Mouse (Mus musculus) liver, embryonic 13.5 days (tissue): ENCODE measurements around the gene Stx1b. TPM values are rescaled to one million over a fixed set of nuclear protein-coding genes. Genes with fewer than 3 reads are reported as not detected.
"Not testable (repeated sequence)": the region's sequence is repeated elsewhere in the genome, so short reads cannot be mapped to it uniquely, and the experiment has no call there.

Source experiments
- ATAC-seq: fragments of 200-750 bp; cut with Nextera tagmentation; 2 replicates; pipeline ENCODE4 v1.8.0; 2017; ENCODE audit warnings: low read depth, mild to moderate bottlenecking, moderate number of reproducible peaks, moderate library complexity
- DNase-seq: peaks from one replicate; pipeline ENCODE4 v3.0.0; 2022
- H3K27ac ChIP-seq: fragments of 300-500 bp; sonication (generic); 2 replicates; pipeline ENCODE4 v1.5.1; 2015; ENCODE audit warnings: moderate library complexity, mild to moderate bottlenecking, inconsistent platforms
- H3K27me3 ChIP-seq: fragments of 300-500 bp; sonication (generic); 2 replicates; pipeline ENCODE4 v1.6.1; 2015; ENCODE audit warnings: mild to moderate bottlenecking, inconsistent platforms
- H3K36me3 ChIP-seq: fragments of 300-500 bp; sonication (generic); 2 replicates; pipeline ENCODE4 v1.6.1; 2015; ENCODE audit warnings: mild to moderate bottlenecking, inconsistent platforms
- H3K4me1 ChIP-seq: fragments of 300-500 bp; sonication (generic); replicated peaks from 2 replicates; pipeline ENCODE4 v1.6.1; 2015; ENCODE audit warnings: inconsistent platforms
- H3K4me2 ChIP-seq: fragments of 300-500 bp; sonication (generic); 2 replicates; pipeline ENCODE4 v1.6.1; 2015; ENCODE audit warnings: inconsistent platforms, mild to moderate bottlenecking, moderate library complexity
- H3K4me3 ChIP-seq: fragments of 300-500 bp; sonication (generic); replicated peaks from 2 replicates; pipeline ENCODE4 v1.5.1; 2015; ENCODE audit warnings: mild to moderate bottlenecking, inconsistent platforms
- H3K9ac ChIP-seq: fragments of 300-500 bp; sonication (generic); 2 replicates; pipeline ENCODE4 v1.6.1; 2015; ENCODE audit warnings: mild to moderate bottlenecking, inconsistent platforms
- H3K9me3 ChIP-seq: fragments of 300-500 bp; sonication (generic); replicated peaks from 2 replicates; pipeline ENCODE4 v1.6.1; 2016; ENCODE audit warnings: inconsistent platforms
- WGBS: fragments of 180-500 bp; shearing (Covaris S2); methylation state at CpG from one replicate; pipeline ENCODE4 v1.1.7; 2015; ENCODE audit not compliant: insufficient replicate concordance; 5-methylcytosine and 5-hydroxymethylcytosine counted together
- polyA plus RNA-seq: library from polyadenylated mRNA; unstranded; fragments of >200 nt; fragmentation: Nextera tagmentation; extraction: Ambion mirVana; gene quantifications from 2 replicates; pipeline ENCODE4 v1.2.1, GENCODE M21; 2015

The Stx1b gene
- polyA plus RNA-seq, 1 experiment from 2014 or later, result 0.41 TPM

DNA sequence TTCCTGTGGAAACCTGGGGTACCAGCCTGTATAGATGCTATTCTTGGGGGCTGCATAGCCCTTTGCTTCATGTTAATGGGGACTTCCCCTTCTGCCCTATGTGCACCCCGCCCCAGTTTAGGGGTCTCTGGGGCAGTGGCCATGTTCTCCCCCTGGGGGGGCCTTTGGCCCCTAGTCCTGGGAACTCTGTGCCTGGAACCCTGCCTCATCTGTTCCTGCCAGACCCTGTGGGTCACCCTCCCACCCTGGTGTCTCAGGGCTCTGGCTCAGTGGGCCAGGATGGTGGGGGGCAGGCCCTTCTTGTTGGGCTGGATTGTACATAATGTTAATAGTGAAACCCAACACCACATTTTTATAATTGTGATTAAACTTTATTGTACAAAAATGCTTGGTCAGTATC is 24.6 kb downstream of the Stx1b start:
- Histone ChIP-seq H3K4me1 (peaks cover 43% of the 10 kb centered on the region), H3K27me3 (no peaks in the 10 kb centered on the region), H3K36me3 (peaks cover 88% of the 10 kb centered on the region), H3K4me3 (no peak overlapping the region), H3K9ac (no peak overlapping the region), H3K9me3 (no peaks in the 10 kb centered on the region), H3K4me2 (no peak overlapping the region), H3K27ac (no peak overlapping the region)
- ATAC-seq (no peak), DNase-seq (no peak)
- 85% methylated on average over 1 of the region's 1 CpGs for WGBS

DNA sequence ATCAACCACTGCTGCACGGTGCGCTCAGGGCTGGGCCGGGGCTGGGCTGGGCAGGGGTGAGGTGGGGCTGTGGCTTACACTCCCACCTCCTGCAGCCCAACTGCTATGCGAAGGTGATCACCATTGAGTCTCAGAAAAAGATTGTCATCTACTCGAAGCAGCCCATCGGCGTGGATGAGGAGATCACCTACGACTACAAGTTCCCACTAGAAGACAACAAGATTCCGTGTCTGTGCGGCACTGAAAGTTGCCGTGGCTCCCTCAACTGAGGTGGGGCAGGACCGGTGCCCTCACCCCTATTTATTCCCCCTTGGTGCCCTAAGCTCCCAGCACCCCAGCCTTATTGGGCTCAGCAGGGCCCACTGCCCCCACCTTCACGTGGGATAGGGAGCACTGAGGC is 25.1 kb downstream of the Stx1b start:
- Histone ChIP-seq H3K9me3 (no peaks in the 10 kb centered on the region), H3K27ac (no peak overlapping the region), H3K4me3 (no peak overlapping the region), H3K27me3 (no peaks in the 10 kb centered on the region), H3K4me1 (peaks cover 37% of the 10 kb centered on the region), H3K4me2 (no peak overlapping the region), H3K9ac (no peak overlapping the region), H3K36me3 (peaks cover 92% of the 10 kb centered on the region)
- no peak for DNase-seq
- 85% methylated on average over 13 of the region's 13 CpGs for WGBS
- ATAC-seq, result no peak

DNA sequence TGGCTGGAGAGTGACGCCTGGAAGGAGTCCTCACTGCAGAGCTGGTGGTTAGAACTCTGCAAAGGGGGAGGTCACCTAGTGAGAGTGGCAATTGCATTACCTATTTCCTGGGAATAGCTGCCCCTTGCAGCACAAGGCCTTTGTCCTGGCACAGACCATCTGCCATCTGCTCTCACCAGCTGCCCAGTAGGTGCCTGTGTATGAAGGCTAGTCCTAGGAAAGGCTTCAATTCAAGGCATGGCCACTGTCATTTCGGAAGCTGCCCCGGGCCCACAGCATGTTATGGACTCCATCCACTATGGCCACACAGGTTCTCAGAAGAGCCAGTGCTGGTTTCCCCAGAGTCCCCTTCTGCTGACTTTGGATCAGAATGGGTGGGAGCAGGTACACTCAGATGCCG is 25.8 kb downstream of the Stx1b start:
- H3K4me1 ChIP-seq, result peaks cover 31% of the 10 kb centered on the region
- H3K9me3 ChIP-seq, result no peaks in the 10 kb centered on the region
- H3K4me3 ChIP-seq, result no peak overlapping the region
- no peak overlapping the region for H3K9ac ChIP-seq
- no peak for DNase-seq
- H3K4me2 ChIP-seq, result no peak overlapping the region
- H3K36me3 ChIP-seq, result peaks cover 92% of the 10 kb centered on the region
- H3K27ac ChIP-seq, result no peak overlapping the region
- no peaks in the 10 kb centered on the region for H3K27me3 ChIP-seq
- no peak for ATAC-seq
- WGBS, result 84% methylated on average over 4 of the region's 4 CpGs

DNA sequence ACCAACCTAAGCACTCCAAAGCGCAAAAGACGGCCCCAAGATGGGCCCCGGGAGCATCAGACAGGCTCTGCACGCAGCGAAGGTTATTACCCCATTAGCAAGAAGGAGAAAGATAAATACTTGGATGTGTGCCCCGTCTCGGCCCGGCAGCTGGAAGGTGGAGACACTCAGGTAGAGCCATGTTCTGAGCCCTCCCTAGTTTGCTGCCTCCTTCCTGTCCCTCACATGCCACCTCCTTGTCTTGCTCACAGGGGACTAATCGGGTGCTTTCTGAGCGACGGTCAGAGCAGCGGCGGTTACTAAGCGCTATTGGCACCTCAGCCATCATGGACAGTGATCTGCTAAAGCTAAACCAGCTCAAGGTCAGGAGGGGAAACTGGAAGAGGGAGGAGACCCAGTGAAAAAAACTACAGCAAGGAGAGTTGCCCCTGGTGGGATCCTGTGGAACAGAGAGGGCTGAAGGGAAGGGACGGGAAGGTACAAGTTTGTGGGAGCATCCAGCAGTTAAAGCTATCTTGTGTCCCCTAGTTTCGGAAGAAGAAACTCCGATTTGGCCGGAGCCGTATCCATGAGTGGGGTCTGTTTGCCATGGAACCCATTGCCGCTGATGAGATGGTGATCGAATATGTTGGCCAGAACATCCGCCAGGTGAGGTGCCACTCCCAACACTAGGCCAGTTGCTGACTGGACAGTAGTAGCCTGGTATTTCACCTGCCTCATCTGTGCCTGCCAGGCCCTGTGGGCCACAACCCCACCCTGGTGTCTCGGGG is 27.1 kb downstream of the Stx1b start:
- H3K4me2 ChIP-seq, result no peak overlapping the region
- no peaks in the 10 kb centered on the region for H3K27me3 ChIP-seq
- H3K4me1 ChIP-seq, result peaks cover 22% of the 10 kb centered on the region
- H3K9ac ChIP-seq, result no peak overlapping the region
- no peak for DNase-seq
- peaks cover 92% of the 10 kb centered on the region for H3K36me3 ChIP-seq
- no peak overlapping the region for H3K27ac ChIP-seq
- WGBS, result 90% methylated on average over 23 of the region's 23 CpGs
- no peak overlapping the region for H3K4me3 ChIP-seq
- no peak for ATAC-seq
- H3K9me3 ChIP-seq, result no peaks in the 10 kb centered on the region

DNA sequence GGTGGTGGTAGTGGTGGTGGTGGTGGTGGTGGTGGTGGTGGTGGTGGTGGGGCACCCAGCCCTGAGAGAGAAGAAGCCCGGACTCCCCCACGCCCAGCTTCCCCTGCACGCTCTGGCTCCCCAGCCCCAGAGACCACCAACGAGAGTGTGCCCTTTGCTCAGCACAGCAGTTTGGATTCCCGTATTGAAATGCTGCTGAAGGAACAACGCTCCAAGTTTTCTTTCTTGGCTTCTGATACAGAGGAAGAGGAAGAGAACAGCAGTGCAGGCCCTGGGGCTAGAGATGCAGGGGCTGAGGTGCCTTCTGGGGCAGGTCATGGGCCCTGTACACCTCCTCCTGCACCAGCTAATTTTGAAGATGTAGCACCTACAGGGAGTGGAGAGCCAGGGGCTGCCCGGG is 39.0 kb downstream of the Stx1b start, which contains the start of gene Gm49388:
TSS of gene Gm49388 (plus strand) at position 301 of the 400 bp plus-strand sequence.
- no peak within 1 kb of the TSS for H3K4me3 ChIP-seq
- H3K36me3 ChIP-seq, result peaks cover 99% of the 10 kb centered on the region
- H3K4me2 ChIP-seq, result no peak within 1 kb of the TSS
- H3K27me3 ChIP-seq, result no peaks in the 10 kb centered on the region
- no peak within 1 kb of the TSS for H3K9ac ChIP-seq
- H3K27ac ChIP-seq, result no peak within 1 kb of the TSS
- ATAC-seq (0 out of 2 replicates have a peak, but pooled peaks have one; percentile 5), DNase-seq (no peak)
- H3K9me3 ChIP-seq, result no peaks in the 10 kb centered on the region
- H3K4me1 ChIP-seq, result 0 out of 2 replicates have a peak, but pooled peaks cover 2% of the 10 kb centered on the region
- 88% methylated on average over 6 of the region's 7 CpGs for WGBS

DNA sequence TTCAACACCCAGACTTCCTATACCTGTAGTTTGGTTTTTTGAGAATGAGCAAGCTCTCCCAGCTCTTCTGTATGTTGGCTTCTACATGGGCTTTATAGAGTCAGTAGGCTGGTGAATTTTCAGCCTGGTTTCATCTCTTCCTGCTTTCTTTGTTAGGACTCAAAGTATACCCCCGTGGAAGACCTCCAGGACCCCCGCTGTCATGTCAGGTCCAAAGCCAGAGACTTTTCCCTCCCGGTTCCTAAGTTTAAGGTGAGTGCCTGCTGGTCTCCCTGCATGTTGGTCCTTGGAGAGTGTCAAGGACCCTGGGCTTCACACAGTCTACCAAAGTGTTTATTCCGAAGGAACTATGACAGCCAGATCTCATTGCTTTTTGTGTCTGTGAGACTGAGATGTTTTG is 46.0 kb downstream of the Stx1b start:
- Histone ChIP-seq H3K27ac (peak overlapping the region; percentile 96; the same call in 1 of the 2 replicates), H3K27me3 (no peaks in the 10 kb centered on the region), H3K4me2 (peak overlapping the region; percentile 91), H3K9ac (peak overlapping the region; percentile 93), H3K4me3 (peak overlapping the region; percentile 93), H3K36me3 (peaks cover 51% of the 10 kb centered on the region), H3K4me1 (peaks cover 42% of the 10 kb centered on the region), H3K9me3 (no peaks in the 10 kb centered on the region)
- ATAC-seq (no peak), DNase-seq (no peak)
- WGBS, result 77% methylated on average over 4 of the region's 4 CpGs

DNA sequence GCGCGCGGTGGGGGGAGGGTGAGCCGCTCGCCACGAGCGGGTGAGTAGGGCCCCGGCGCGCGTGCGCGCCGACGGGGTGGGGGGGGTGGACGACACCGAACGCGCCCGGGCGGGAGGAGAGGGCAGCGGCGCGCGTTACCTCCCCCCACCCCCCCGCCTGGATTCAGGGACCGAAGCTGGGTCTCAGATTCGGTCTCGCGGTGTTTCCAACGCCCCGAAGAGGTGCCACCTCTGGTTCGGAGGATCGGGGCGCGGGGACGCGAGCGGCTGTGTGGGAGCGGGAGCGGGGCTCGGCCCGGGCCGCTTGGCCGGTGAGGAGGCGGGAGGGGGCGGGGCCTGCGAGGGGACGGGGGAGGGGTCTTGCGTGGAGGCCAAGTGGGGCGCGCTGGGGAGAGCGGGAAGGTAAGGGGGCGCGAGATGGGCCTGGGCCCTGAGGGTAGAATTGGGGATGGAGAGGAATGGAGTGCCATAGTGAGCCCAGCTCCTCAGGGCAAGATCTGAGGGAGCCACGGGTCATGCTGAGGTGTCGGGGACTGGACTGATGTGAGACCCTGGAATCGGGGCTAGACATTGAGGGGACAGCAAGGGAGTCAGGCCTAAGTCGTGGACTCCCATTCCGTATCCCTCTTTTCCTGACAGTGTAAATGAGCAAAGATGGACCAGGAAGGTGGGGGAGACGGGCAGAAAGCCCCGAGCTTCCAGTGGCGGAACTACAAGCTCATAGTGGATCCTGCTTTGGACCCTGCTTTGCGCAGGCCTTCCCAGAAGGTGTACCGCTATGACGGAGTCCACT is 46.7 kb downstream of the Stx1b start:
- ATAC-seq, result peak; percentile 52

DNA sequence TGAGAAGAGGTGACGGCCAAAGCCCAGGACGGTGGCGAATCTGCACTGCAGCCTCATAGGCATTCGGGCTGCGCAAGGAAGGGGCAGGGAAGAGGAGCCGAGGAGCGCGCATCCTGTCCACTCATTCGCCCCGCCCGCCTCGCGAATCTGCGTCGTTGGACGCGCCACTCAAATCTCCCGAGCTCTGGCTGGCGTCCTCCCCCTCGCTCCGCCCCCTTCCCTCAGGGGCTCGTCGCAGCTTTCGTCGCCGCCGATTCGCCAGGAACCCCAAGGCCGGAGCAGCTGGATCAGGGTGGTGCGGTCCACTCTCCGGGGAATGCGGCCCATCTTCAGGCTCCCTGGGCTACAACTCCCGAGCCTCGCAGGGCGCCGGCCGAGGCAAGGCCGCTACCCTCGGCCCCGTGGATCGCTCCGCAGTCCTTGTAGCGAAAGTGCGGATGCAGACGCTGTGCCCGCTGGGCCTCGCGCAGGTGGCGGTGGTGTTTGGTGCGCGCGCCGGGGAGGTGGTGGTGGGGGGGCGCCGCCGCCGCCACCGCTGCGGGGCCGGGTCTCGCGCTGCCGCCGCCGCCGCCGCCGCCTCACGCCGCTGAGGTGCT is 47.4 kb downstream of the Stx1b start:
- peak overlapping the region; percentile 93 for H3K9ac ChIP-seq

More for the DNA sequence above, 46.7 kb downstream of the Stx1b start:
- 3% methylated on average over 65 of the region's 66 CpGs for WGBS
- Histone ChIP-seq H3K4me2 (peak overlapping the region; percentile 91), H3K9me3 (no peaks in the 10 kb centered on the region), H3K27me3 (no peaks in the 10 kb centered on the region), H3K27ac (peak overlapping the region; percentile 96), H3K36me3 (peaks cover 44% of the 10 kb centered on the region), H3K9ac (peak overlapping the region; percentile 93), H3K4me1 (peaks cover 46% of the 10 kb centered on the region), H3K4me3 (peak overlapping the region; percentile 93)
- DNase-seq, result peak; percentile 40

DNA sequence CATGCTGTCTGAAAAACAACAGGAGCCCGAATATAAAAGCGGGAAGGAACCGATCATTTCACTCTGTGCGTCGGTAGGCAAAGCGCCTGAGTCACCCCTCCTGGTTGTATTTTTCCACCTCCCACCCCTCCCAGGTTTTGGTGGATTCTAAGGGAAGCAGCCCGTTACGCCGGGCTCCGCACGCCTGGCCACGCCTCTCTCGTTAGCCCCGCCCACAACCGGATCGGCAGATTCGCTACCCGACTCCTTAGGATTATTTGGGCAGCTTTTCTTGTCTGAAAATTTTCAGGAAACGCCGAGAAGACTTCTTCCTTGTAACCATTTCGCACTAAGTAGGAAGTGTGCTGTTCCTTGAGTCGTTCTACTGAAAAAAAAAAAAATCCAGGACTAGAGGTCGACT is 47.9 kb downstream of the Stx1b start, which contains the start of gene Setd1a:
TSS of gene Setd1a (plus strand) at position 245 of the 400 bp plus-strand sequence.
- 0% methylated on average over 23 of the region's 23 CpGs for WGBS
- Histone ChIP-seq H3K4me2 (peak within 1 kb of the TSS; percentile 91), H3K4me3 (peak within 1 kb of the TSS; percentile 93), H3K9ac (peak within 1 kb of the TSS; percentile 93), H3K36me3 (peaks cover 32% of the 10 kb centered on the region), H3K27me3 (no peaks in the 10 kb centered on the region), H3K9me3 (no peaks in the 10 kb centered on the region), H3K27ac (peak within 1 kb of the TSS; percentile 96), H3K4me1 (peaks cover 58% of the 10 kb centered on the region)
- peak; percentile 76 for DNase-seq
- peak; percentile 56 for ATAC-seq

More for the DNA sequence above, 47.4 kb downstream of the Stx1b start:
- peak overlapping the region; percentile 96 for H3K27ac ChIP-seq
- H3K4me1 ChIP-seq, result peaks cover 52% of the 10 kb centered on the region
- under 1% methylated on average over 66 of the region's 70 CpGs for WGBS
- H3K9me3 ChIP-seq, result no peaks in the 10 kb centered on the region
- H3K36me3 ChIP-seq, result peaks cover 37% of the 10 kb centered on the region
- peak; percentile 89 for ATAC-seq
- peak; percentile 93 for DNase-seq
- peak overlapping the region; percentile 93 for H3K4me3 ChIP-seq
- H3K27me3 ChIP-seq, result no peaks in the 10 kb centered on the region
- H3K4me2 ChIP-seq, result peak overlapping the region; percentile 91

DNA sequence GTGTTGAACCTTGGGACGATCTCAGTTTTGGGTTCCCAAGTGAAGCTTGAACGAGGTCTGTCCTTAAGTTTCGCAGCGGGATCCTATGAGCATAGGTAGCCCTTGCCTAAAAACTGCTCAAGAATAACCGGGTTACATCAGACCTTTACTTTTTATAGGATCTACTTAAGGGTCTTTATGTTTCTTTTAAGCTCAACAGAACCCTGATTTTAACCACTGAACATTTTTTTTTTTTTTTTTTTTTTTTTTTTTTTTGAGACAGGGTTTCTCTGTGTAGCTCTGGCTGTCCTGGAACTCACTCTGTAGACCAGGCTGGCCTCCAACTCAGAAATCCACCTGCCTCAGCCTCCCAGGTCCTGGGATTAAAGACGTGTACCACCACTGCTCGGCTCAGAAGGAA is 48.5 kb downstream of the Stx1b start:
- peak overlapping the region; percentile 93 for H3K9ac ChIP-seq
- H3K4me2 ChIP-seq, result peak overlapping the region; percentile 91
- not testable (repeated sequence) for DNase-seq, H3K27me3 ChIP-seq, H3K9me3 ChIP-seq, ATAC-seq
- peaks cover 63% of the 10 kb centered on the region for H3K4me1 ChIP-seq
- H3K4me3 ChIP-seq, result peak overlapping the region; percentile 93
- whole genome bisulfite sequencing, result 69% methylated on average over 7 of the region's 7 CpGs
- H3K27ac ChIP-seq, result peak overlapping the region; percentile 96
- peaks cover 26% of the 10 kb centered on the region for H3K36me3 ChIP-seq
